Mouse (Mus musculus) CH12.LX (cell line): ENCODE measurements at regions not wholly inside any gene's neighbourhood (a gene's known extent, or its start where the extent isn't known, plus 50 kb on each side); places are given as distances from the start of the nearest gene placed in this dataset.

ENCODE experiments used
- DNase-seq: peaks from one replicate; pipeline ENCODE4 v3.0.0-alpha.2; 2013; ENCODE audit errors: extremely low read depth
- H3K27ac ChIP-seq: 2 replicates; pipeline ENCODE4 v1.5.1; 2012; ENCODE audit warnings: low read depth, mild to moderate bottlenecking, control low read depth, moderate library complexity; ENCODE audit not compliant: insufficient read depth
- H3K27me3 ChIP-seq: replicated peaks from 2 replicates; pipeline ENCODE3; 2012; ENCODE audit warnings: inconsistent platforms
- H3K36me3 ChIP-seq, 2 experiments: replicated peaks in 1 of 2; 2 replicates each; pipeline versions ENCODE3 to v1.6.1; 2012; ENCODE audit warnings: inconsistent platforms in 1 of 2, low read length in 1 of 2, mild to moderate bottlenecking in 1 of 2, mixed read lengths in 1 of 2, moderate library complexity in 1 of 2; ENCODE audit not compliant: control insufficient read depth in 1 of 2, insufficient read depth in 1 of 2
- H3K4me1 ChIP-seq, 2 experiments: 2 replicates each; pipeline ENCODE4 v1.6.1; 2012; ENCODE audit warnings: inconsistent platforms in 1 of 2, moderate library complexity in 1 of 2; ENCODE audit not compliant: insufficient read depth in 2 of 2, control insufficient read depth in 1 of 2
- H3K4me2 ChIP-seq: 2 replicates; pipeline ENCODE4 v1.6.1; 2012; ENCODE audit warnings: low read depth, mild to moderate bottlenecking, control low read depth; ENCODE audit not compliant: poor library complexity, insufficient read depth, severe bottlenecking
- H3K4me3 ChIP-seq, 3 experiments: fragments of 150-350 bp in 1 of 3; sonication (generic) in 1 of 3; replicated peaks in 1 of 3; 2 replicates each; pipeline versions ENCODE3 to v1.5.1; 2011 to 2012; ENCODE audit warnings: low read depth in 2 of 3, low read length in 2 of 3, mild to moderate bottlenecking in 2 of 3, moderate library complexity in 2 of 3, control low read depth in 1 of 3, improper control_type of control experiment in 1 of 3, inconsistent platforms in 1 of 3, mixed read lengths in 1 of 3; ENCODE audit not compliant: poor library complexity in 1 of 3
- H3K79me2 ChIP-seq: replicated peaks from 2 replicates; pipeline ENCODE4 v1.6.1; 2012; ENCODE audit warnings: mild to moderate bottlenecking, moderate library complexity; ENCODE audit not compliant: control insufficient read depth, poor library complexity, insufficient read depth, severe bottlenecking; ENCODE audit errors: extremely low read depth
- H3K9ac ChIP-seq: 2 replicates; pipeline ENCODE4 v1.6.1; 2012; ENCODE audit warnings: low read depth, mild to moderate bottlenecking, control low read depth, moderate library complexity; ENCODE audit not compliant: insufficient read depth
- H3K9me3 ChIP-seq: replicated peaks from 2 replicates; pipeline ENCODE3; 2012; ENCODE audit warnings: low read length, inconsistent platforms, mixed read lengths
- BHLHE40 ChIP-seq: IDR thresholded peaks from 2 replicates; pipeline ENCODE4 v1.6.1; 2011; ENCODE audit warnings: mild to moderate bottlenecking, low read depth, low read length, improper control_type of control experiment
- ELF1 ChIP-seq: IDR thresholded peaks from 2 replicates; pipeline ENCODE4 v1.6.1; 2014; ENCODE audit warnings: low read depth, mild to moderate bottlenecking, inconsistent platforms, low read length, improper control_type of control experiment
- ETS1 ChIP-seq: conservative IDR thresholded peaks from 2 replicates; pipeline ENCODE4 v1.6.1; 2012; ENCODE audit warnings: low read depth, mild to moderate bottlenecking, inconsistent platforms, low read length, improper control_type of control experiment, moderate library complexity
- GABPA ChIP-seq: IDR thresholded peaks from 2 replicates; pipeline ENCODE4 v1.6.1; 2012; ENCODE audit warnings: low read depth, low read length, improper control_type of control experiment, inconsistent platforms; ENCODE audit not compliant: insufficient replicate concordance
- HCFC1 ChIP-seq: IDR thresholded peaks from 2 replicates; pipeline ENCODE4 v1.6.1; 2012; ENCODE audit warnings: low read depth, mild to moderate bottlenecking, inconsistent platforms, low read length, improper control_type of control experiment
- IRF4 ChIP-seq: IDR thresholded peaks from 2 replicates; pipeline ENCODE4 v1.6.1; 2014; ENCODE audit warnings: low read depth, mild to moderate bottlenecking, inconsistent platforms, low read length, improper control_type of control experiment
- KAT2A ChIP-seq: IDR thresholded peaks from 2 replicates; pipeline ENCODE4 v1.6.1; 2012; ENCODE audit warnings: low read length, improper control_type of control experiment, inconsistent platforms; ENCODE audit not compliant: insufficient replicate concordance
- MAFK ChIP-seq: IDR thresholded peaks from 2 replicates; pipeline ENCODE4 v1.6.1; 2011; ENCODE audit warnings: low read length, improper control_type of control experiment; ENCODE audit not compliant: insufficient replicate concordance
- MAX ChIP-seq: IDR thresholded peaks from 2 replicates; pipeline ENCODE4 v1.6.1; 2011; ENCODE audit warnings: low read length, improper control_type of control experiment
- MAZ ChIP-seq: IDR thresholded peaks from 2 replicates; pipeline ENCODE4 v1.6.1; 2012; ENCODE audit warnings: low read depth, mild to moderate bottlenecking, inconsistent platforms, low read length, improper control_type of control experiment, moderate library complexity
- MXI1 ChIP-seq: IDR thresholded peaks from 2 replicates; pipeline ENCODE4 v1.6.1; 2011; ENCODE audit warnings: mild to moderate bottlenecking, low read depth, low read length, improper control_type of control experiment
- NELFE ChIP-seq: IDR thresholded peaks from 2 replicates; pipeline ENCODE4 v1.6.1; 2011; ENCODE audit warnings: low read depth, low read length, improper control_type of control experiment
- PAX5 ChIP-seq: IDR thresholded peaks from 2 replicates; pipeline ENCODE4 v1.6.1; 2012; ENCODE audit warnings: low read length, inconsistent platforms, mixed read lengths
- POLR2A ChIP-seq: IDR thresholded peaks from 2 replicates; pipeline ENCODE4 v1.6.1; 2011; ENCODE audit warnings: low read depth, mild to moderate bottlenecking, improper control_type of control experiment, low read length
- POLR2AphosphoS2 ChIP-seq: IDR thresholded peaks from 2 replicates; pipeline ENCODE4 v1.6.1; 2011; ENCODE audit warnings: low read depth, low read length, improper control_type of control experiment
- SIN3A ChIP-seq: IDR thresholded peaks from 2 replicates; pipeline ENCODE4 v1.6.1; 2012; ENCODE audit warnings: low read length, improper control_type of control experiment, inconsistent platforms
- SMC3 ChIP-seq: IDR thresholded peaks from 2 replicates; pipeline ENCODE4 v1.6.1; 2011; ENCODE audit warnings: low read depth, low read length, improper control_type of control experiment
- TBP ChIP-seq: conservative IDR thresholded peaks from 2 replicates; pipeline ENCODE4 v1.6.1; 2011; ENCODE audit warnings: low read depth, low read length, improper control_type of control experiment
- UBTF ChIP-seq: IDR thresholded peaks from 2 replicates; pipeline ENCODE4 v1.6.1; 2012; ENCODE audit warnings: low read depth, mild to moderate bottlenecking, inconsistent platforms, low read length, improper control_type of control experiment, moderate library complexity
- USF2 ChIP-seq: conservative IDR thresholded peaks from 2 replicates; pipeline ENCODE4 v1.6.1; 2011; ENCODE audit warnings: low read depth, low read length, improper control_type of control experiment
- ZC3H11A ChIP-seq: IDR thresholded peaks from 2 replicates; pipeline ENCODE4 v1.6.1; 2012; ENCODE audit warnings: low read depth, mild to moderate bottlenecking, inconsistent platforms, low read length, improper control_type of control experiment
- ZMIZ1 ChIP-seq: IDR thresholded peaks from 2 replicates; pipeline ENCODE4 v1.6.1; 2012; ENCODE audit warnings: low read depth, mild to moderate bottlenecking, inconsistent platforms, low read length, improper control_type of control experiment
- ZNF384 ChIP-seq: IDR thresholded peaks from 2 replicates; pipeline ENCODE4 v1.6.1; 2012; ENCODE audit warnings: low read depth, low read length, improper control_type of control experiment, inconsistent platforms
- dilution Hi-C: fragments of 300-500 bp; cut with MboI; formaldehyde crosslinking; loops from 2 replicates; pipeline ENCODE4 v1.14.3; 2020; ENCODE audit warnings: low sequenced_read_pairs; ENCODE audit not compliant: extremely low pct_unique_long_range_greater_than_20kb, extremely low pct_ligation_motif_present
- in situ Hi-C: fragments of 300-500 bp; cut with MboI; formaldehyde crosslinking; loops from 3 replicates; pipeline ENCODE4 v1.14.3; 2019; ENCODE audit warnings: low sequenced_read_pairs, low pct_ligation_motif_present, low pct_unique_long_range_greater_than_20kb, mixed read lengths

DNA sequence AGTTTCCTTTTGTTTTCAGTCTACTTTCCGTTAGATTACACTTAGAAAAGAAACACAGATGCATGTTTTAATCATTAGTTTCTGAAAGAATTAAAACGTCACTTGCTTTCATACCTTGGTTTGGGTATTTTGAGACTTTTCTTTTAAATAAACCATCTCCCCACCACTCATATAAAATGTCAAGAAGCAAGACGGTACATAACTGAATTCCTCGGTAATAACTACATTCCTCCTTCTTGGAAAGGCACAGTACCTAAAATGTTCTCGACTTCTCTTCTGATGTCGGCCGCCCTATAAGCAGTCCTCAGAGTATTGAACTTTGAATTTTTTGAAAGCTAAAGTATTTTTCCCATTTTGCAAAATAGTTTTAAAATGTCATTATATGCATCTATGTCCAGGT is 430.1 kb upstream of the Ccnh start:
- no peaks in the 10 kb centered on the region for H3K4me1 ChIP-seq

GRCm38 (mm10) chr13:84760471-84760870 is 428.7 kb upstream of the Ccnh start:
- no peaks in the 10 kb centered on the region for H3K27me3 ChIP-seq
- H3K79me2 ChIP-seq, result no peaks in the 10 kb centered on the region
- H3K4me2 ChIP-seq, result no peak overlapping the region
- H3K9ac ChIP-seq, result no peak overlapping the region
- in situ Hi-C loops, result no loop called here
- no peaks in the 10 kb centered on the region for H3K4me1 ChIP-seq
- no peak overlapping the region for H3K27ac ChIP-seq
- H3K9me3 ChIP-seq, result no peaks in the 10 kb centered on the region
- no peak for TF ChIP-seq PAX5
- no peak for TF ChIP-seq ZC3H11A
- TF ChIP-seq BHLHE40, result no peak
- no peak for TF ChIP-seq SIN3A
- no peak for TF ChIP-seq POLR2A
- no peak for TF ChIP-seq UBTF
- no peak for TF ChIP-seq ELF1
- no peak for TF ChIP-seq POLR2AphosphoS2
- TF ChIP-seq NELFE, result no peak
- no peak for TF ChIP-seq MAZ
- TF ChIP-seq HCFC1, result no peak
- no peak for TF ChIP-seq MAX
- no peak for TF ChIP-seq GABPA
- TF ChIP-seq MAFK, result no peak
- TF ChIP-seq ZMIZ1, result no peak
- no peak for TF ChIP-seq KAT2A
- TF ChIP-seq ZNF384, result no peak
- TF ChIP-seq SMC3, result no peak
- TF ChIP-seq USF2, result no peak
- no peak for TF ChIP-seq IRF4
- TF ChIP-seq, all 38 proteins: peak for 0
- Histone ChIP-seq H3K4me3 (no peak overlapping the region), H3K36me3 (no peaks in the 10 kb centered on the region)
- dilution Hi-C loops, result no loop called here
- DNase-seq, result no peak

More for the DNA sequence above, 430.1 kb upstream of the Ccnh start:
- Histone ChIP-seq H3K4me3 (no peak overlapping the region), H3K27me3 (no peaks in the 10 kb centered on the region), H3K9ac (no peak overlapping the region)
- TF ChIP-seq UBTF (no peak), MAZ (no peak), MAFK (no peak), MXI1 (no peak), KAT2A (no peak), TBP (no peak), ETS1 (no peak), USF2 (no peak)
- TF ChIP-seq, all 38 proteins: peak for 0
- in situ Hi-C loops, result loop anchor here (5.0 kb wide), 1 partner anchor 1042 kb away; no protein-coding TSS in a partner anchor
- no peak for DNase-seq
- no peaks in the 10 kb centered on the region for H3K9me3 ChIP-seq
- H3K27ac ChIP-seq, result no peak overlapping the region
- no peaks in the 10 kb centered on the region for H3K36me3 ChIP-seq
- dilution Hi-C loops, result no loop called here
- no peaks in the 10 kb centered on the region for H3K79me2 ChIP-seq
- no peak overlapping the region for H3K4me2 ChIP-seq
